Mouse (Mus musculus) megakaryocyte-erythroid progenitor cell, adult 5-6 weeks (primary cell): Measurements from ENCODE around the gene Arhgap28. TPM values are rescaled to one million over a fixed set of nuclear protein-coding genes. Genes with fewer than 3 reads are reported as not detected.

Source experiments
- ATAC-seq: replicated peaks from 2 replicates; pipeline ENCODE4 v1.8.0; 2016; ENCODE audit warnings: mild to moderate bottlenecking, inconsistent platforms; ENCODE audit not compliant: severe bottlenecking, poor library complexity, low FRiP score, low TSS enrichment
- total RNA-seq, 2 experiments: library from RNA; stranded (forward) in 1 of 2; stranded (reverse) in 1 of 2; fragments of 200-1000, 215-1000 nt in 1 of 2; fragments of >200 nt in 1 of 2; fragmentation: Nextera tagmentation in 1 of 2; gene quantifications; 2 replicates each; pipeline ENCODE4 v1.2.3; 2014 to 2017

The Arhgap28 gene
- total RNA-seq (2014; fragmentation: Nextera tagmentation) (not detected in 2 replicates), total RNA-seq (2017) (not detected in 2 replicates)

- ATAC-seq = peak; percentile 98
Observed at GRCm38 (mm10) chr17:68003741-68004560, at the start of gene Arhgap28. Arhgap28 (minus strand) TSS chr17:68004120.

DNA sequence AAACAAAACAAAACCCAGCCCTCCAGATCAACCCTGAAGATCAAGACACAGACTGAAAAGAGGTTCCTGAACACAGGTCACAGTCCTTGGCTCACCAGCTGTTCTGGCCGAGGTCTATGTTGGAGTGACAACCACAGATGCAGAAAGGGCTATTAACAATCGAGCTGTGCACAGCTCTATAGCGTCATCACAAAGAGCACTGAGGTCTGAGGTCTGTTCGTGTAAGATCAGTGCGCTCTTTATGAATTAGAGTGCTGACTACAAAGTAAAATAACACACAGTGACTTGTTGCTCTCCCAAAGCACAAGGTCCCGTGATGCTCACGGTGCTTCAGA lies 42.4 kb upstream of the Arhgap28 start:
- ATAC-seq = no peak

GRCm38 (mm10) chr17:68045655-68046340 lies 41.9 kb upstream of the Arhgap28 start:
- no peak for ATAC-seq

- ATAC-seq = no peak
Observed at GRCm38 (mm10) chr17:68042377-68042776, 38.5 kb upstream of the Arhgap28 start.

DNA sequence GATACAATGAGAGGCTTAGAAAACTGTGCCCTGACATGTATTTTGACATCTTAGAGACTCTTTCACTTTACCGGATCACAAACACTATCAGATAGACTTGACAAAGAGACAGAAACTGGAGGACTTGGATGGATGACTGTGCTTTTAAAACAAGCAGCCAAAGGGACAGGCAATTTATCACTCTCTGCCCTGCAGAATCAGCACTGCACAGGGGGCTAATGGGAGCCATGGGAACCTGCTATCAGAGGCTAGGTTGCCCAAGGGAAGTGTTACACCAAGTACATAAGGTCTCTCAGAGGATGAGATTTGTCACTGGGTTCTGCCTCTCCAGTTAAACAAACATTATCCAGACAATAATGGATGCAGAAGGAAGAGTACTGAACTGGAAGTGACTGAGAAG lies 33.1 kb upstream of the Arhgap28 start:
- no peak for ATAC-seq

GRCm38 (mm10) chr17:68029495-68029894 lies 25.6 kb upstream of the Arhgap28 start:
- ATAC-seq = no peak

- no peak for ATAC-seq
Observed at GRCm38 (mm10) chr17:68028519-68028918, 24.6 kb upstream of the Arhgap28 start.

DNA sequence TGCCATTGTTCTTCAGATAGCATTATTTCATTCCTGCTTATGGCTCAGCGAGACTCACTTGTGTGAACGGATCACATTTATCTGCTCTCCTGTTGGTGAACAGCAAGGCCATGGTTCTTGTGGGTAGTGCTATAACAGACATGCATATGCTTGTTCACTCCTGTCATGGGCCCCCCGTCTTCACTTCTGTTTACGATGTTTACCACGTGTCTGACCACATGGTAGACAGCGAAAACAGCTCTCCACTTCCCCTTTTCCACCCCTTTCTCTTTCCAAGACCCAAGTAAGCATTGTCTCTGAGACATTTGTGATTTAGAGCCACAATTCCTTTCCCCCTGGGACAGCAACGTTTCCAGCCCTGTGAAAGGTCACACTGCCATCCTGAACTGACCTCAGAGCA lies 20.4 kb upstream of the Arhgap28 start:
- ATAC-seq = no peak

GRCm38 (mm10) chr17:68019466-68020065 lies 15.6 kb upstream of the Arhgap28 start:
- no peak for ATAC-seq

DNA sequence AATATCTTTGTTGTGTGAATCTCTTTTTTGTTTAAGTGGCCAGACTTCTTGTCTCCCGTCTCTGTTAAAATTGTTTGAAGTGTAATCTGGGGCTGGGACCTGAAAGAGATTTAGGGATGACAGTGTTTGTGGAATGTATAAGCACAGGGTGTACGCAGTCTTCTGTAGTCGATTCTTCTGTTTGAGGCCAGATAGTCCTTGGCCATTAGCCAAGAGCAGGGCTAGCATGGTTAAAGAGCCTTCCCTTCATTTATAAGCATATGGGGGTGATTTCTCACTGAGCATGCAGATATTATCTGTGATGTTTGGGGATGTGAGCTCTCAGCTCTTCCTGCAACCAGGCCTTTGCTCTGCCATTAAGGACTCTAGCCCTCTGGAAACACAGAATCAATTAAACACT lies 13.2 kb upstream of the Arhgap28 start:
- no peak for ATAC-seq

GRCm38 (mm10) chr17:68011606-68012005 lies 7.7 kb upstream of the Arhgap28 start:
- no peak for ATAC-seq

- no peak for ATAC-seq
Observed at GRCm38 (mm10) chr17:68010041-68010440, 6.1 kb upstream of the Arhgap28 start.

DNA sequence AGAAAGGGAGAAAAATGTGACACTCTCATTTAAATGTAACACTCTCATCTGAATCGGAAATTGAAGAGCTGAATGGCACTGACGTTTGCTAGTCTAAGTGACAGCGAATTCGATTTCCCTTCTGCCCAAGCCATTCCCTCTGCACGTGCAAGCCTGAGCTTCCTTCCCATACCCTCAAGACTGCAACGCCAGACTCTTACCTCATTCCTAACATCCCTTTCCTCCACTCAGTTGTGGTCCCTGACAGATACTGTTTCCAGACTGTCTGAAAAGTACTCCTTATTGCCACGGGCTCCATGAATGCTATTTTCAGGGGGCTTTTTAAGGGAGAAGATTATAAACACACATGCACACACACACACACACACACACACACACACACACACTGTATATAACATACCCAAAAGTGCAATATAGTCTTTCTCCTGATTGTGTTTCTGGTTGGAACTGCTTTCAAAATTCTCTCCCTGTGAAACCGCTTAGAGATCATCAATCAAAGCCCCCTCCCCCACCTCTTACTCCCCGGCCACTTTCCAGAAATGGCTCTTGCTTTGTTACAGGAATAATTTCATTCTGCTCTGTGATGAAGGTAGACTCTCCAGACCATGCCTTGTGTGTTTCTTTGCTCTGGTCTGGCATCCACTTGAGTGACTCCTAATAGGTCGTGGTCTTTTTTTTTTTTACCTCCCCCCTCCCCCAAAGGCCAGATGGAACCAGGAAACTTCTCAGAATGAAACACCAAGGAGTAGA lies 836 bp upstream of the Arhgap28 start:
- peak; percentile 13; the same call in 1 of the 2 replicates for ATAC-seq

GRCm38 (mm10) chr17:68002608-68003595 lies 1.0 kb downstream of the Arhgap28 start:
- no peak for ATAC-seq

GRCm38 (mm10) chr17:67999801-68000200 lies 4.1 kb downstream of the Arhgap28 start:
- no peak for ATAC-seq

DNA sequence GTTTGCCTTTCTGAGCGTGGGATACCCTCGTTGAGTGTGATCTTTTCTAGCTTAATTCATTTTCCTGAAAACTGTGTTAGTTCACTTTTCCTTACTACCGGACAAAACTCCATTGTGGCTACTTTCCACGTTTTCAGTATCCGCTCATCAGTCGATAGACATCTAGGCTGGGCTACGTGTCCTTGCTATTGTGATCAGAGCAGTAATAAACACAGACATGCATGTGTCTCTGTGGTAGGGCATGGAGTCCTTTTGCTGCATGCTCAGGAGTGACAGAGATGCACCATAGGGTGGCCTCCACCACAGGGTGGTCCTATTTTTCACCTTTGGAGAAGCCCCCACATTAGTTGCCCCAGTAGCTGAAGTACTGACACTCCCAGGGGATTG lies 7.2 kb downstream of the Arhgap28 start:
- no peak for ATAC-seq

GRCm38 (mm10) chr17:67996097-67996768 lies 7.7 kb downstream of the Arhgap28 start:
- ATAC-seq = peak; percentile 84

- no peak for ATAC-seq
Observed at GRCm38 (mm10) chr17:67995277-67995819, 8.6 kb downstream of the Arhgap28 start.
